Mouse (Mus musculus): ENCODE data around the gene Vmn1r1. TPM values are rescaled to one million over a fixed set of nuclear protein-coding genes. Genes with fewer than 3 reads are reported as not detected.

Vmn1r1 gene
- total and polyA plus RNA-seq, 3 experiments, result 0.22 TPM; not detected in 2

DNA sequence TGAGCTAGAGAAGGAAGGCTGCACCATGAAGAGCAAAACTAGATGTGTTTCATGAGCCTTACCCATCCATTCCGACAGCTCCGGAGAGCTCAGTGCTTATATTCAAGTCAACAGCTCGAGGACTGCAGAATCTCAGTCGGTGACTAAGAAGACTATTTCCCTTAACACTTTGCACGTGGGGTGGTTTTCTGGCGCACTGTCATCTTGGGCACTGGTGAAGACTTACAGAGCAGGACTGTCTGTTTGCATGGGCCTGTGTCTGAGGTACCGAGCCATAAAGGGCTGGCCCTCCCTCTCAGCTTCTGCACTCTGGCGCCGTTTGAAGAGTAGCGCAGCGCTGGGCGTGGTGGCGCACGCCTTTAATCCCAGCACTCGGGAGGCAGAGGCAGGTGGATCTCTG is 51.9 kb downstream of the Vmn1r1 start:
- peaks cover 28% of the 10 kb centered on the region for H3K27me3 ChIP-seq (ENCODE audit: insufficient read depth, low read length)
- no peaks in the 10 kb centered on the region for H3K4me1 ChIP-seq (ENCODE audit: insufficient read depth, low read depth, low read length)
- no peaks in the 10 kb centered on the region for H3K9me3 ChIP-seq (replicated peaks)
- ATAC-seq (ENCODE audit: extremely low read depth, insufficient number of reproducible peaks, low FRiP score, poor library complexity, severe bottlenecking), result no peak
- DNase-seq (ENCODE audit: low spot score), result no peak
- H3K4me3 ChIP-seq (ENCODE audit: low read depth, low read length), result no peak overlapping the region
- H3K36me3 ChIP-seq (replicated peaks), result no peaks in the 10 kb centered on the region
- TF ChIP-seq CTCF (IDR thresholded peaks at IDR 0.05; ENCODE audit: low read depth, low read length), result no peak
- no peak for TF ChIP-seq GATA1 (IDR thresholded peaks at IDR 0.05; ENCODE audit: borderline replicate concordance, low read length)
- TF ChIP-seq POLR2AphosphoS5 (IDR thresholded peaks at IDR 0.05; ENCODE audit: insufficient replicate concordance, low read depth, low read length), result no peak
- no peak for TF ChIP-seq GATA2 (IDR thresholded peaks at IDR 0.05; ENCODE audit: borderline replicate concordance, low read depth, low read length)
- TF ChIP-seq TAL1 (conservative IDR thresholded peaks at IDR 0.05; ENCODE audit: low read depth, low read length), result no peak

DNA sequence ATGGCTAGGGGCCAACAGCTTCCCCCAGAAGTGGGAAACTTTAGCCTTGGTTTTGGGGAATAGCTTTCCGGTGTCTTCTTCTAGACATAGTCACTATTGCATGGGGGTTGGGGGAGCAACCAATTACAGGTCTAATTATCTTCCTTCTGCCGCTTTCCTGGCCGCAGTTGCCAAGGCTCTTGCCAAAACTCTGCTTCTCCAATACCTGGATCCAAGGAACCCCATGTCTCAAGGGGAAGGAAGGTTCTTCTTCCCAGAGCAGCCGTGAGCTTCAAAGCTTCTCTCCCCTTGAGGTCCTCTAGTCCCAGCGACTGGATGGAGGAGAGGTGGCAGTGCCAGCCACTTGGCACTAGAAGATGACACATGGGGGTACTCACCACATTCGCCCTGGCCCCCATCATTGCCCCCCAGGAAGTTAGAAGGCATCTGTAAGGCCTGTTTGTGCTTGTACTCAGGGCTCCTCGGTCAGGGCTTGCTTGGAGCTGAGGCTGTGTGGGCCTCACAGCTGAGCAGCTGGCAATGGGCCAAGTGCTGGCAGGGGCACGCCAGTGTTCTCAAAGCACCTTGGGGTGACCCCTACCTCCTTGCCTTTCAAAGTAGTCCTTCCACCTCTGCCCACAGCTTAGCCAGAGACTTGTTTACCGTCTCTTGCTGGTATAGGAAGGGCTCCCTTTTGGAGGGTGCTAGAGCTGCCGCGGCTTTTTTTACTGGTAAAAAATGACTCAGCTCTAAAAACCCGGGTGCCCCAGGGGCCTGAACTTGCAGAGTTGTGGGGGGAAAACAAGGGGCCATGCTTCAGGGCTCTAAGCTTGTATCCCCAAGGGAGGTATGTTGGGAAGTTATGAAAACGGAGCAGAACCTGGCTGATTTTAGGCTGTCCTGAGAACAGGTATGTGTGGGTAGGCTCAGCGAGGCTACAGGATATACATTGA is 52.6 kb downstream of the Vmn1r1 start:
- Histone ChIP-seq H3K27me3 (ENCODE audit: insufficient read depth, low read length) (peaks cover 28% of the 10 kb centered on the region), H3K4me3 (ENCODE audit: low read depth, low read length) (no peak overlapping the region), H3K9me3 (replicated peaks) (no peaks in the 10 kb centered on the region), H3K36me3 (replicated peaks) (no peaks in the 10 kb centered on the region), H3K4me1 (ENCODE audit: insufficient read depth, low read depth, low read length) (no peaks in the 10 kb centered on the region)
- TF ChIP-seq POLR2AphosphoS5 (IDR thresholded peaks at IDR 0.05; ENCODE audit: insufficient replicate concordance, low read depth, low read length), result no peak
- no peak for TF ChIP-seq TAL1 (conservative IDR thresholded peaks at IDR 0.05; ENCODE audit: low read depth, low read length)
- TF ChIP-seq GATA1 (IDR thresholded peaks at IDR 0.05; ENCODE audit: borderline replicate concordance, low read length), result no peak
- TF ChIP-seq CTCF (IDR thresholded peaks at IDR 0.05; ENCODE audit: low read depth, low read length), result no peak
- no peak for TF ChIP-seq GATA2 (IDR thresholded peaks at IDR 0.05; ENCODE audit: borderline replicate concordance, low read depth, low read length)
- ATAC-seq (ENCODE audit: extremely low read depth, insufficient number of reproducible peaks, low FRiP score, poor library complexity, severe bottlenecking) (no peak), DNase-seq (ENCODE audit: low spot score) (no peak)

DNA sequence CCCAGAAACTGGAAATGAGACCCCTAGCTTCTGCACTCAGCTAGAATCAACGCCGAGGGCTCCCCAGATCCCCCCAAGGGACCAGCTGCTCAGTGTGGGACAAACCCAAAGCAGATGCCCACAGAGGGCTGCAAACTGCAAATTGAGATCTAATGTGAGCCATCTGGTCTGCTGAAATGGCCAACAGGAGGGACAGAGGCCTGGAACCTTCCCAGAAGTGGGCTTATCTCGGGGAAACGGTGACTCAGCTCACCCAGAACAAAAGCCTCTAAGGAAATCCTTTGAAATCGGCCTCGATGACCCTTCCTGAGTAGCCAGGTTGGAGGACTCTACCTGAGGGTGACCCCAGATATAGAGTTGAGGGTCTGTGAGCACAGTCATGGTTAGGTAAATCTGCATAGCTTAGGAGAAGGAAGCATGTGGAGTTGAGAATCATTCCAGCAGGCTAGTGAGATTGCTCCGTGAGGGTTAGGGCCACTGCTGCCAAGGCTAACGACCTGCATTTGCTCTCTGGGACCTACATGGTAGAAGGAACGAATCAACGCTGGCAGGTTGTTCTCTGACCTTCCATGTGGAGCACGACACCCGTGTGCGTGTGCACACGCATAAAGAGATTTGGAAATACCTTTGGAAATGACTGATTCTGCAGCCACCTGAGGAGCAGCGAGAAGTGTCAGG is 53.4 kb downstream of the Vmn1r1 start:
- no peak for TF ChIP-seq GATA2 (IDR thresholded peaks at IDR 0.05; ENCODE audit: borderline replicate concordance, low read depth, low read length)
- no peak for TF ChIP-seq GATA1 (IDR thresholded peaks at IDR 0.05; ENCODE audit: borderline replicate concordance, low read length)
- TF ChIP-seq POLR2AphosphoS5 (IDR thresholded peaks at IDR 0.05; ENCODE audit: insufficient replicate concordance, low read depth, low read length), result no peak
- no peak for TF ChIP-seq TAL1 (conservative IDR thresholded peaks at IDR 0.05; ENCODE audit: low read depth, low read length)
- no peak for TF ChIP-seq CTCF (IDR thresholded peaks at IDR 0.05; ENCODE audit: low read depth, low read length)
- Histone ChIP-seq H3K27me3 (ENCODE audit: insufficient read depth, low read length) (peaks cover 28% of the 10 kb centered on the region), H3K4me1 (ENCODE audit: insufficient read depth, low read depth, low read length) (no peaks in the 10 kb centered on the region), H3K36me3 (replicated peaks) (no peaks in the 10 kb centered on the region), H3K9me3 (replicated peaks) (no peaks in the 10 kb centered on the region), H3K4me3 (ENCODE audit: low read depth, low read length) (no peak overlapping the region)
- no peak for ATAC-seq (ENCODE audit: extremely low read depth, insufficient number of reproducible peaks, low FRiP score, poor library complexity, severe bottlenecking)
- DNase-seq (ENCODE audit: low spot score), result no peak

DNA sequence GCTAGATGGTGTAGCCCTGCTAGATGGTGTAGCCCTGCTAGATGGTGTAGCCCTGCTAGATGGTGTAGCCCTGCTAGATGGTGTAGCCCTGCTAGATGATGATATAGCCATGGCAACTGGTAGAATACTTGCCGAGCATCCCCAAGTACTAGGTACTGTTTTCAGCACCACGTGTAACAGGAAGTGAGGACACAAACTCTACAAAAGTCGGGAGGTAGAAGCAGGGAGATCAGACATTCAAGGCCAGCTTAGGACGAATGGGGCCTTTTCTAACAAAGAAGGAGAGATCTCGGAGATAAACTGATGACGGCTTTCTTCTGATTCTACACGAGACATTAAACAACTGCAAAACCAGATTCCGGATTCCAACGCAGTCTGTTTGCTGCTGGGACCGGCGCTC is 54.1 kb downstream of the Vmn1r1 start:
- no peaks in the 10 kb centered on the region for H3K4me1 ChIP-seq (ENCODE audit: insufficient read depth, low read depth, low read length)
- peaks cover 26% of the 10 kb centered on the region for H3K27me3 ChIP-seq (ENCODE audit: insufficient read depth, low read length)
- DNase-seq (ENCODE audit: low spot score), result no peak
- H3K9me3 ChIP-seq (replicated peaks), result no peaks in the 10 kb centered on the region
- H3K4me3 ChIP-seq (ENCODE audit: low read depth, low read length), result no peak overlapping the region
- TF ChIP-seq TAL1 (conservative IDR thresholded peaks at IDR 0.05; ENCODE audit: low read depth, low read length) (no peak), GATA2 (IDR thresholded peaks at IDR 0.05; ENCODE audit: borderline replicate concordance, low read depth, low read length) (no peak), CTCF (IDR thresholded peaks at IDR 0.05; ENCODE audit: low read depth, low read length) (no peak), GATA1 (IDR thresholded peaks at IDR 0.05; ENCODE audit: borderline replicate concordance, low read length) (no peak)
- no peaks in the 10 kb centered on the region for H3K36me3 ChIP-seq (replicated peaks)
- ATAC-seq (ENCODE audit: extremely low read depth, insufficient number of reproducible peaks, low FRiP score, poor library complexity, severe bottlenecking), result no peak

DNA sequence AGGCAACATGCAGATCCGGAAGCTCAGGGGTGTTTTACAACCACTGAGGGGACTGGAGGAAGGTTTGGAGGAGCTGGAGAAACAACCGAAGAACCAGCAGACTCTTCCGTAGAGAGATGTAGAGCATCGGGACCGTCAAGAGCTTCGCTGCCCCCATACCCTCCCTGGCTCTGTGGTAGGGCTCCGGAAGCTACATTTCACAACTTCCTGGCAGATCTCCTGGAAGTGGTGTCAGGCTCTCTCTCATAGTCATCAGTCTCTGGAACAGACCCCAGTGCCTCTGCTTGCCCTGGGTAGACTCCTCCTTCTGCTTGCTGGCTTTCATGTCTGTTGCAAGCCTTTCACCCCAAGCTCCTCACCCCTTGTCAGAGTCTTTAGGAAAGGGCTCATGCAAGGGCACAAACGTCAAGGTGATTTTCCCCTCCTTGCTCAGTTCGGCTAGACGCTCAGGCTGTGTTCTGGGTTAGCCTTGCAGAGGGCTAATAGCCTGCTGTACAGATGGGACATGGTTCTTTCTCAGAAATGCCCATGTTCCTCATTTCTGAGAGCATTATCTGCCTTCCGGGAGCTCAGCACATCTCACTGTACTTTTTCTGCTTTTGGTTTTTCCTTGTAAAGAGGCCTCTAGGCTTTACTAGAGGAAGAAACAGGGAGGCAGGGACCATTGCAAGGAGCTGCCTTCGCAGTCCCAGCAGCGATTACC is 55.7 kb downstream of the Vmn1r1 start:
- no peaks in the 10 kb centered on the region for H3K36me3 ChIP-seq (replicated peaks)
- ATAC-seq (ENCODE audit: extremely low read depth, insufficient number of reproducible peaks, low FRiP score, poor library complexity, severe bottlenecking) (no peak), DNase-seq (ENCODE audit: low spot score) (no peak)
- no peaks in the 10 kb centered on the region for H3K4me1 ChIP-seq (ENCODE audit: insufficient read depth, low read depth, low read length)
- peaks cover 15% of the 10 kb centered on the region for H3K27me3 ChIP-seq (ENCODE audit: insufficient read depth, low read length)
- H3K9me3 ChIP-seq (replicated peaks), result no peaks in the 10 kb centered on the region
- no peak for TF ChIP-seq CTCF (IDR thresholded peaks at IDR 0.05; ENCODE audit: low read depth, low read length)
- TF ChIP-seq GATA2 (IDR thresholded peaks at IDR 0.05; ENCODE audit: borderline replicate concordance, low read depth, low read length), result no peak
- H3K4me3 ChIP-seq (ENCODE audit: low read depth, low read length), result no peak overlapping the region

DNA sequence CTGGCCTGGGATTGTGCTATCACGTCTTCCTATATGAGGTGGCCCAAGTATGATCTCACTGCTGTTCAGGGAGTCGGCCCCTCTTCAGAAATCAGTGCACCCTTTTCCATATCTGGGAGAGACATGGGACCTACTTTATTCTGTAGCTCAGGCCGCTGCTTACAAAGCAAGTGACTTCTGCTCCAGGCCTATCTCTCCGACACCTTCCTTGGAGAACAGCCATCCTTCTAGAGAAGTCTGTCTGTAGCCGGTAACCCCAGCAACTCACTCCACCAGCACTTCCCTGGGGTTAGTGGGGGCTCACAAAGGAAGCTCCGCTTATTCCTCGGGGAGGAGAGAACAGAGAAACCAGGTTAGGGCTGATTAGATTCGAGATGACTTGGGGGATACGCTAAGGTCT is 57.0 kb downstream of the Vmn1r1 start:
- peaks cover 8% of the 10 kb centered on the region for H3K27me3 ChIP-seq (ENCODE audit: insufficient read depth, low read length)
- no peaks in the 10 kb centered on the region for H3K4me1 ChIP-seq (ENCODE audit: insufficient read depth, low read depth, low read length)
- no peaks in the 10 kb centered on the region for H3K9me3 ChIP-seq (replicated peaks)
- no peak overlapping the region for H3K4me3 ChIP-seq (ENCODE audit: low read depth, low read length)
- no peaks in the 10 kb centered on the region for H3K36me3 ChIP-seq (replicated peaks)
- ATAC-seq (ENCODE audit: extremely low read depth, insufficient number of reproducible peaks, low FRiP score, poor library complexity, severe bottlenecking), result no peak
- DNase-seq (ENCODE audit: low spot score), result no peak
- TF ChIP-seq POLR2AphosphoS5 (IDR thresholded peaks at IDR 0.05; ENCODE audit: insufficient replicate concordance, low read depth, low read length) (no peak), GATA2 (IDR thresholded peaks at IDR 0.05; ENCODE audit: borderline replicate concordance, low read depth, low read length) (no peak), CTCF (IDR thresholded peaks at IDR 0.05; ENCODE audit: low read depth, low read length) (no peak)
